Comparison of ENCODE assay signal across 8 mouse cellular contexts in genomic region chr7:73584009-73584995, GRCm38 (mm10). TPM values are rescaled to one million over a fixed set of nuclear protein-coding genes. Genes with fewer than 3 reads are reported as not detected.
DNase-seq lines count a peak whose midpoint lies in the region; ATAC-seq lines count a peak whose summit lies in the region.

No protein-coding gene starts in this region.

- H3K27me3 ChIP-seq in embryonic facial prominence, embryonic 13.5 days: peaks cover 20% of the 10 kb centered on the region; the same call in 1 of the 2 replicates
- H3K27me3 ChIP-seq in hindbrain, embryonic 10.5 days (ENCODE audit: insufficient read depth, poor library complexity, severe bottlenecking): no peaks in the 10 kb centered on the region; the same call in 1 of the 2 replicates
- no peaks in the 10 kb centered on the region for H3K27me3 ChIP-seq in limb, embryonic 13.5 days
- H3K27me3 ChIP-seq in midbrain, embryonic 11.5 days (ENCODE audit: control insufficient read depth, insufficient read depth, low read length): no peaks in the 10 kb centered on the region
- H3K27me3 ChIP-seq in stomach, embryonic 15.5 days (replicated peaks): no peaks in the 10 kb centered on the region

- no peak overlapping the region for H3K4me3 ChIP-seq in embryonic facial prominence, embryonic 13.5 days
- H3K4me3 ChIP-seq in hindbrain, embryonic 10.5 days: no peak overlapping the region
- H3K4me3 ChIP-seq in limb, embryonic 13.5 days: no peak overlapping the region
- H3K4me3 ChIP-seq in midbrain, embryonic 11.5 days (ENCODE audit: low read depth, low read length): no peak overlapping the region
- H3K4me3 ChIP-seq in stomach, embryonic 15.5 days (replicated peaks): no peak overlapping the region

- peaks cover 49% of the 10 kb centered on the region for H3K4me1 ChIP-seq in embryonic facial prominence, embryonic 13.5 days
- peaks cover 39% of the 10 kb centered on the region for H3K4me1 ChIP-seq in hindbrain, embryonic 10.5 days (replicated peaks)
- peaks cover 55% of the 10 kb centered on the region for H3K4me1 ChIP-seq in limb, embryonic 13.5 days
- peaks cover 12% of the 10 kb centered on the region for H3K4me1 ChIP-seq in midbrain, embryonic 11.5 days (ENCODE audit: control insufficient read depth, insufficient read depth, low read length)
- peaks cover 38% of the 10 kb centered on the region for H3K4me1 ChIP-seq in stomach, embryonic 15.5 days

- no peaks in the 10 kb centered on the region for H3K9me3 ChIP-seq in embryonic facial prominence, embryonic 13.5 days
- H3K9me3 ChIP-seq in hindbrain, embryonic 10.5 days: no peaks in the 10 kb centered on the region
- no peaks in the 10 kb centered on the region for H3K9me3 ChIP-seq in limb, embryonic 13.5 days
- H3K9me3 ChIP-seq in midbrain, embryonic 11.5 days (ENCODE audit: control insufficient read depth, low read length): no peaks in the 10 kb centered on the region
- no peaks in the 10 kb centered on the region for H3K9me3 ChIP-seq in stomach, embryonic 15.5 days

- no peaks in the 10 kb centered on the region for H3K36me3 ChIP-seq in embryonic facial prominence, embryonic 13.5 days
- H3K36me3 ChIP-seq in hindbrain, embryonic 10.5 days: no peaks in the 10 kb centered on the region
- no peaks in the 10 kb centered on the region for H3K36me3 ChIP-seq in limb, embryonic 13.5 days
- H3K36me3 ChIP-seq in midbrain, embryonic 11.5 days (ENCODE audit: control insufficient read depth, insufficient read depth, low read length): no peaks in the 10 kb centered on the region
- H3K36me3 ChIP-seq in stomach, embryonic 15.5 days: no peaks in the 10 kb centered on the region

- H3K27ac ChIP-seq in embryonic facial prominence, embryonic 13.5 days: peak overlapping the region; percentile 87
- peak overlapping the region; percentile 78 for H3K27ac ChIP-seq in hindbrain, embryonic 10.5 days
- H3K27ac ChIP-seq in limb, embryonic 13.5 days: peak overlapping the region; percentile 93
- peak overlapping the region; percentile 30; the same call in 1 of the 2 replicates for H3K27ac ChIP-seq in midbrain, embryonic 11.5 days (ENCODE audit: low read depth, low read length)
- H3K27ac ChIP-seq in stomach, embryonic 15.5 days: peak overlapping the region; percentile 94

- ATAC-seq in frontal cortex, adult (ENCODE audit: low TSS enrichment): peak; percentile 31
- ATAC-seq in embryonic facial prominence, embryonic 13.5 days (ENCODE audit: insufficient number of reproducible peaks, insufficient read depth, low FRiP score, low TSS enrichment, low read depth): peak; percentile 70
- ATAC-seq in limb, embryonic 13.5 days (ENCODE audit: low FRiP score, low read depth): 0 out of 2 replicates have a peak, but pooled peaks have one; percentile 13
- peak; percentile 24; the same call in 1 of the 2 replicates for ATAC-seq in midbrain, embryonic 11.5 days (ENCODE audit: low FRiP score)
- peak; percentile 40; the same call in 1 of the 2 replicates for ATAC-seq in stomach, embryonic 15.5 days (ENCODE audit: insufficient read depth, low FRiP score, low read depth)

- DNase-seq in frontal cortex, postnatal 25 days (ENCODE audit: low spot score in 2 of 2): no peak
- DNase-seq in CD8-positive naive resting alpha-beta T cell, adult 2 months (ENCODE audit: low read depth in 2 of 2, low spot score in 2 of 2): peak; percentile 55 to 56
- DNase-seq in hindbrain, embryonic 10.5 days (ENCODE audit: low spot score): peak; percentile 25
- DNase-seq in midbrain, embryonic 11.5 days (ENCODE audit: low spot score, missing footprints): peak; percentile 88

- 36% methylated on average over 13 of the region's 13 CpGs for WGBS in embryonic facial prominence, embryonic 13.5 days
- WGBS in hindbrain, embryonic 10.5 days: 49% methylated on average over 13 of the region's 13 CpGs
- 39% methylated on average over 13 of the region's 13 CpGs for WGBS in limb, embryonic 13.5 days
- 50% methylated on average over 13 of the region's 13 CpGs for WGBS in midbrain, embryonic 11.5 days
- WGBS in stomach, embryonic 15.5 days: 16% methylated on average over 13 of the region's 13 CpGs

- H3K9ac ChIP-seq in embryonic facial prominence, embryonic 13.5 days: peak overlapping the region; percentile 49; the same call in 1 of the 2 replicates
- peak overlapping the region; percentile 36; the same call in 1 of the 2 replicates for H3K9ac ChIP-seq in limb, embryonic 13.5 days
- H3K9ac ChIP-seq in midbrain, embryonic 11.5 days (ENCODE audit: low read length): no peak overlapping the region
- H3K9ac ChIP-seq in stomach, embryonic 15.5 days: no peak overlapping the region

- peak overlapping the region; percentile 35 for H3K4me2 ChIP-seq in embryonic facial prominence, embryonic 13.5 days
- peak overlapping the region; percentile 30; the same call in 1 of the 2 replicates for H3K4me2 ChIP-seq in limb, embryonic 13.5 days (replicated peaks)
- H3K4me2 ChIP-seq in midbrain, embryonic 11.5 days: no peak overlapping the region
- H3K4me2 ChIP-seq in stomach, embryonic 15.5 days: peak overlapping the region; percentile 33

RNA-seq across cellular contexts. Expression of gene Chd2, which starts 42.7 kb away (rescaled TPM):
- 62.3 and 65.6 TPM in 2 replicates for polyA plus RNA-seq in embryonic facial prominence, embryonic 13.5 days (2015; fragmentation: Nextera tagmentation; extraction: Ambion mirVana)
- 37.1 and 38.9 TPM in 2 replicates for polyA plus RNA-seq in hindbrain, embryonic 10.5 days (2016; fragmentation: Nextera tagmentation; extraction: Ambion mirVana)
- 62.5 and 66.3 TPM in 2 replicates for polyA plus RNA-seq in limb, embryonic 13.5 days (2015; fragmentation: Nextera tagmentation; extraction: Ambion mirVana)
- polyA plus RNA-seq in midbrain, embryonic 11.5 days (2014; fragmentation: Nextera tagmentation; extraction: Ambion mirVana): 41.7 and 42.6 TPM in 2 replicates
- polyA plus RNA-seq in stomach, embryonic 15.5 days (2015; fragmentation: Nextera tagmentation; extraction: Ambion mirVana): 43.3 and 48.8 TPM in 2 replicates

Comparison
In these comparisons a context has a peak if more than half of its experiments do, and no peak if none do; other contexts are left out.
1. ATAC-seq: peak in every context shown above with its lines; median percentile 70 in embryonic facial prominence, embryonic 13.5 days; 40 in stomach, embryonic 15.5 days; 31 in frontal cortex, adult; 24 in midbrain, embryonic 11.5 days; 13 in limb, embryonic 13.5 days.
2. DNase-seq: peak in CD8-positive naive resting alpha-beta T cell, adult 2 months (2 of 2), hindbrain, embryonic 10.5 days (single experiment) and midbrain, embryonic 11.5 days (single experiment); none in frontal cortex, postnatal 25 days (0 of 2).
3. H3K27ac ChIP-seq: peak in every context shown above with its lines; median percentile 94 in stomach, embryonic 15.5 days; 93 in limb, embryonic 13.5 days; 87 in embryonic facial prominence, embryonic 13.5 days; 78 in hindbrain, embryonic 10.5 days; 30 in midbrain, embryonic 11.5 days.
4. H3K9ac ChIP-seq: peak in embryonic facial prominence, embryonic 13.5 days (single experiment) and limb, embryonic 13.5 days (single experiment); none in midbrain, embryonic 11.5 days (single experiment) and stomach, embryonic 15.5 days (single experiment).